Mouse (Mus musculus) brain, embryonic 14.5 days (tissue): ENCODE measurements around the gene Tmod1.

ENCODE experiments used
- CTCF ChIP-seq: fragments of 200-500 bp; IDR thresholded peaks from 2 replicates; pipeline ENCODE4 v1.5.1; 2012; ENCODE audit warnings: inconsistent platforms, mild to moderate bottlenecking, moderate library complexity, borderline replicate concordance; ENCODE audit not compliant: insufficient read depth, insufficient read length; ENCODE audit errors: extremely low read depth
- POLR2A ChIP-seq: fragments of 200-500 bp; IDR thresholded peaks from 2 replicates; pipeline ENCODE4 v1.6.1; 2012; ENCODE audit warnings: mild to moderate bottlenecking, inconsistent platforms, borderline replicate concordance; ENCODE audit not compliant: poor library complexity, insufficient read depth, insufficient read length, severe bottlenecking; ENCODE audit errors: extremely low read depth

DNA sequence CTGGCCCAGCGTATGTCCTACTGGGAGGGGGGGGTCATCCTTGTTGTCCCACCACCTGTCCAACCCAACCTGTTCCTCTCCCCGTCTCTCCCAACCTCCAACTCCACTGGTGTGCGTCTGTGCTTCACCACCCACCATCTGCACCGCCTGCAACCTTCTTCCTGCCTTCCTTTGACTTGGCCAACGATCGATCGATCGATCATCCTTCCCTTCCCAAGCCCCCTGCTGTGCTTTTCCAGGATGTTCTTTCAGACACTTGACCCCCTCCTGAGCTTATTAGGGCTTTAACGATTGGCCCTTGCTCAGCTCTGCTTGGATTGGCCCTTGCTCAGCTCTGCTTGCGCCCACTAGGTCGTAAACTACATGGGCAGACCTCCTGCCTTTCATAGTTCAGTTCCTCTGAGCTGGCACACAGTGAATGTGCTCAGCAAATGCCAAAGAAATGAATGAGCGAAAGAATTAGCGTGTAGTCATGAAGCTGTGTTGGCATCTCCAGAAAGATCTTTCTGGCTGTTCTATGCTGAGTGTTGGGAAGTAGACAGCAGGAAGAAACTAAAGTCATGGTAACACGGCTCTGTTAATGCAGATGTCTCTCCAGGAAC lies 50.9 kb downstream of the Tmod1 start:
- no peak for TF ChIP-seq POLR2A
- TF ChIP-seq CTCF = no peak
